Mouse (Mus musculus) liver, embryonic 11.5 days (tissue): Measurements from ENCODE around the gene Katnb1. TPM values are rescaled to one million over a fixed set of nuclear protein-coding genes. Genes with fewer than 3 reads are reported as not detected.
A peak's percentile ranks its signal among the peaks of the same experiment; 100 is the strongest.

Experiments
- ATAC-seq: fragments of 200-750 bp; cut with Nextera tagmentation; replicated peaks from 2 replicates; pipeline ENCODE4 v1.8.0; 2017; ENCODE audit warnings: moderate number of reproducible peaks, mild to moderate bottlenecking, moderate TSS enrichment, moderate library complexity; ENCODE audit not compliant: low FRiP score
- DNase-seq: peaks from one replicate; pipeline ENCODE4 v3.0.0-alpha.2; 2017; ENCODE audit warnings: low spot score
- H3K27ac ChIP-seq: fragments of 300-500 bp; sonication (generic); 2 replicates; pipeline ENCODE4 v1.5.1; 2014; ENCODE audit warnings: mild to moderate bottlenecking, low read depth, low read length, control low read depth
- H3K27me3 ChIP-seq: fragments of 300-500 bp; sonication (generic); replicated peaks from 2 replicates; pipeline ENCODE4 v1.6.1; 2014; ENCODE audit warnings: low read length, mixed read lengths; ENCODE audit not compliant: control insufficient read depth, insufficient read depth
- H3K36me3 ChIP-seq: fragments of 300-500 bp; sonication (generic); 2 replicates; pipeline ENCODE4 v1.6.1; 2014; ENCODE audit warnings: mild to moderate bottlenecking, low read length, moderate library complexity, mixed read lengths; ENCODE audit not compliant: control insufficient read depth, insufficient read depth
- H3K4me1 ChIP-seq: fragments of 300-500 bp; sonication (generic); replicated peaks from 2 replicates; pipeline ENCODE4 v1.6.1; 2014; ENCODE audit warnings: low read length, mixed read lengths; ENCODE audit not compliant: control insufficient read depth, insufficient read depth
- H3K4me2 ChIP-seq: fragments of 300-500 bp; sonication (generic); 2 replicates; pipeline ENCODE4 v1.6.1; 2014; ENCODE audit warnings: mild to moderate bottlenecking, control low read depth, moderate library complexity
- H3K4me3 ChIP-seq: fragments of 300-500 bp; sonication (generic); 2 replicates; pipeline ENCODE4 v1.5.1; 2014; ENCODE audit warnings: low read depth, low read length, control low read depth
- H3K9ac ChIP-seq: fragments of 300-500 bp; sonication (generic); 2 replicates; pipeline ENCODE4 v1.6.1; 2014; ENCODE audit warnings: low read depth, low read length, control low read depth
- H3K9me3 ChIP-seq: fragments of 300-500 bp; sonication (generic); 2 replicates; pipeline ENCODE4 v1.6.1; 2016; ENCODE audit warnings: low read length, inconsistent platforms, mixed read lengths; ENCODE audit not compliant: control insufficient read depth
- WGBS: fragments of 180-500 bp; shearing (Covaris S2); extraction: QIAGEN DNeasy Blood & Tissue Kit; methylation state at CpG from one replicate; pipeline ENCODE4 v1.1.7; 2014; 5-methylcytosine and 5-hydroxymethylcytosine counted together
- polyA plus RNA-seq: library from polyadenylated mRNA; unstranded; fragments of >200 nt; fragmentation: Nextera tagmentation; extraction: Ambion mirVana; gene quantifications from 2 replicates; pipeline ENCODE4 v1.2.1, GENCODE M21; 2014

The Katnb1 gene
- polyA plus RNA-seq, 1 experiment from 2014 or later = 25.1 TPM

DNA sequence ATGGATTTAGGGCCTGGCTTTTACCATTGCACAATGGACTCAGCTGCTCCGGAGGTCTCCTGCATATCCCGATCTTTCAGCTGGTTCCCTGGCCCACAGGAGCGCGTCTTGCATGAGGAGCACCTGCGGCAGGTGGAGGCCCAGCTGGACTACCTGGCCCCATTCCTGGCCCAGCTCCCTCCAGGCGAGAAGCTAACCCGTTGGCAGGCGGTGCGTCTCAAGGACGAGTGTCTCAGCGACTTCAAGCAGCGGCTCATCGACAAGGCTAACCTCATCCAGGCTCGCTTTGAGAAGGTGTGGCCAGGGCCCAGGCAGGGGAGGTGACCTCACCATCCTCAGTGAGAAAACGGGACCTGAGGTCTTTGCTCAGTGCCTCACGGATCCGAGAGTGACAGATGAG, 4.8 kb upstream of the Katnb1 start:
- H3K36me3 ChIP-seq = no peaks in the 10 kb centered on the region
- H3K27ac ChIP-seq = no peak overlapping the region
- ATAC-seq = no peak
- no peak overlapping the region for H3K4me3 ChIP-seq
- WGBS = 78% methylated on average over 17 of the region's 17 CpGs
- no peak for DNase-seq
- H3K9ac ChIP-seq = no peak overlapping the region
- H3K9me3 ChIP-seq = no peaks in the 10 kb centered on the region
- H3K4me1 ChIP-seq = peaks cover 7% of the 10 kb centered on the region; the same call in 1 of the 2 replicates
- H3K4me2 ChIP-seq = no peak overlapping the region
- no peaks in the 10 kb centered on the region for H3K27me3 ChIP-seq

DNA sequence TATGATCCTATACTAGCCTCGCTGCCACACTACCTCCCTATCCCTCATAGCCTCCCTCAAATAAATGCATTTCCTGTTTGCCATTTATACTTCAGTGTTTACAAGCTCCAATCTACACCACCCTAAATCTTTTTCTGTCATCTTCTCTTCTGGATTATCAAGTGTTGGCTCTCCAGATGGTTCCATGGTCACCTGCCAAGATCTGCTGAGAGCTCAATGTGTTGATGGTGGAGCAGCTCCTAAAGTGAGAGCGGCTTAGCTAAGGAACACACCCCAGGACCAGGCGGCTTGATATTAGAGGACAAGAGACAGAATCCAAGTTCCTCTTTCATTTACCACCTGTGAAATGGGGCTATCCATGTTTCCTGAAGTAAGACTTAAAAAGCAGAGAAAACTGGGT, 2.9 kb upstream of the Katnb1 start:
- H3K27me3 ChIP-seq = no peaks in the 10 kb centered on the region
- H3K9me3 ChIP-seq = no peaks in the 10 kb centered on the region
- DNase-seq (no peak), ATAC-seq (no peak)
- H3K4me1 ChIP-seq = peaks cover 12% of the 10 kb centered on the region; the same call in 1 of the 2 replicates
- no peak overlapping the region for H3K4me3 ChIP-seq
- WGBS = 85% methylated on average over 3 of the region's 3 CpGs
- H3K27ac ChIP-seq = no peak overlapping the region
- H3K4me2 ChIP-seq = no peak overlapping the region
- H3K9ac ChIP-seq = no peak overlapping the region
- H3K36me3 ChIP-seq = no peaks in the 10 kb centered on the region

DNA sequence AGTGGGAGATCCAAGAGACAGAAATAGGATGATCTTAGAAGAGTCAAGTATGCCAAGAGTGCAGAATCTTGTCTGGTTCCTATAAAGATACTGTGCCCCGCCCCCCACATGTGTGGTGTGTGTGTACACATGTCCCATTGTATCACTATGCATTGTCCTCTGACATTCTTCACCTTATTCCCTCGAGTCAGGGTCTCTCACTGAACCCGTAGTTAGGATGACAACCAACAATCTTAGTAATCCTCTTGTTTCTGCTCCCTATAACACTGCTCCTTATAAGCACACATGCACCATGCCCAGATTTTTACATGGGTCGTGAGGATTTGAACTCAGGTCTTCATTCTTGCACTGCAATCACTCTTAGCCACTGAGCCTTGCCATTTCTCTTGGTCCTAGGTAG, 1.7 kb upstream of the Katnb1 start:
- no peak overlapping the region for H3K9ac ChIP-seq
- H3K9me3 ChIP-seq = no peaks in the 10 kb centered on the region
- peaks cover 12% of the 10 kb centered on the region; the same call in 1 of the 2 replicates for H3K4me1 ChIP-seq
- DNase-seq (no peak), ATAC-seq (no peak)
- H3K27me3 ChIP-seq = no peaks in the 10 kb centered on the region
- H3K4me2 ChIP-seq = peak overlapping the region; percentile 89
- H3K36me3 ChIP-seq = 0 out of 2 replicates have a peak, but pooled peaks cover 3% of the 10 kb centered on the region
- H3K27ac ChIP-seq = no peak overlapping the region
- WGBS = 82% methylated on average over 4 of the region's 4 CpGs
- no peak overlapping the region for H3K4me3 ChIP-seq

DNA sequence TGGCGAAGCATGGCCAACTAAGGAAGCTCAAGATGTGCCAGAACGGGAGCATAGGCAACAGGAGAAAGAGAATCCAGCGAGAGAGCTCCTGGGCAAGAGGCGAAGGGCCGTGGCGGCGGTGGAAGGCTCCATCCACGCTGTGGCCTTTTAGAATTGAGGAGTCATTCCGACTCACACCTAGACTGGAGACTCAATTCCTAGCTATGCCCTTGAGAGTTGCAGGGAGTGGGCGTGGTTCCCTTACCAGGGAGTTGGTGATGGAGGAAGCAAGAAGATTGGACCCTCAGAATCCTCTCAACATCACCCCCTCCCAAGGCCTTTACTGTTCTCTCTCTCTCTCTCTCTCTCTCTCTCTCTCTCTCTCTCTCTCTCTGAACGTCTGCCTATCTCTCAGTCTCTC, 664 bp downstream of the Katnb1 start:
- Histone ChIP-seq H3K9me3 (no peaks in the 10 kb centered on the region), H3K4me1 (peaks cover 21% of the 10 kb centered on the region), H3K4me3 (peak overlapping the region; percentile 70), H3K36me3 (peaks cover 6% of the 10 kb centered on the region; the same call in 1 of the 2 replicates), H3K27me3 (no peaks in the 10 kb centered on the region), H3K9ac (peak overlapping the region; percentile 76), H3K27ac (peak overlapping the region; percentile 65), H3K4me2 (peak overlapping the region; percentile 92)
- 6% methylated on average over 11 of the region's 11 CpGs for WGBS
- DNase-seq = no peak
- no peak for ATAC-seq

DNA sequence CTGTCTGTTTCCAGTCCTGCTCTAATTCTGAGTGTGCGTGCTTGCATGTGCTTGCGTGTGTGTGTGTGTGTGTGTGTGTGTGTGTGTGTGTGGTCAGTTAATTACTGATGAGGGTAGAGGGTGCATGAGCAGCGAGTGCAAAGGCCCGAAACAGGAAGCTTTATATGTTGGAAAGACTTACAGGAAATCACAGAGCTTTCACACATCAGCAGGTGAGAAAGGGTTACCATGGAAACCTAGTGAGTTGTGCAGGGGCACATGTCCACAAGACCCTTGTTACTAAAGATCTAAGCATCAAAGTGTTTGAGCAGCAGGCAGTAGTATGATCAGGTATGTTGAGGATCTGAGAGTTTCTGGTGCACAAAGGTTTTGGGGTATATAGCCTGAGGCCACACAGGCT, 3.3 kb downstream of the Katnb1 start:
- Histone ChIP-seq H3K36me3 (peaks cover 10% of the 10 kb centered on the region), H3K27ac (peak overlapping the region; percentile 51; the same call in 1 of the 2 replicates), H3K4me2 (peak overlapping the region; percentile 22; the same call in 1 of the 2 replicates), H3K4me1 (peaks cover 19% of the 10 kb centered on the region), H3K9me3 (no peaks in the 10 kb centered on the region), H3K9ac (no peak overlapping the region), H3K4me3 (no peak overlapping the region), H3K27me3 (no peaks in the 10 kb centered on the region)
- DNase-seq (no peak), ATAC-seq (no peak)
- WGBS = 90% methylated on average over 4 of the region's 4 CpGs

DNA sequence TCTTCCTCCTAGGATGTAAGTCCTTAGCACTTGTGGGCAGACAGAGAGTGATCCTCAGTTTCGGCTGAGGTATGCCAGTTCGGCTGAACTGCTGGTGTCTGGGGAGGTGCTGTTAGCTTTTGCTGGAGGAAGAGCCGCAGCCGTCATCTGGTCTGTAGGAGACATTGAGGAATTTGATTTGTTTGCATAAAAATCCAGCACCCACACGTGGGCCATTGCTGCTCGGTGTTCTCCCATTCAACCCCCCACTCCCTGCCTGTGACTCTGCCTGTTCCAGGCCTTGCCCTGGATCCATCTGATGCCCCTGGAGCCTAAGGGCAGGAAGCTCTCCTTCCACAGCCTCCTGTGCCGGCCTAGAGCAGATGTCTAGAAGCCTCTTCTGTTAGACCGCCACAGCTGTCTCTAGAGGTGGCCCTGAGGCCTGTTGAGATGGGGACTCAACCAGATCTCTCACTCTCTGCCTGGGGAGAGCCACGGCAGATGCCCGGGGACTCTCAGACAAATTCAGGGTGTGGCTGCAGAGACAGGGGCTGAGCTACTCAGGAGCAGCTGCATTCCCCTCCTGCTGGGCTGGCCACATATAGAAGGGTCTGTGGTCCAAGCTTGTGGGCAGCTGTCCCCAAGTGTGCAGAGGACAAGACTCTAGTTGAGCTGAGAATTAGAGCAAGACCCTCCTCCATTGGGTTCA, 3.9 kb downstream of the Katnb1 start:
- H3K4me1 ChIP-seq = peaks cover 14% of the 10 kb centered on the region
- peak overlapping the region; percentile 43 for H3K4me2 ChIP-seq
- H3K4me3 ChIP-seq = no peak overlapping the region
- H3K36me3 ChIP-seq = peaks cover 11% of the 10 kb centered on the region
- 82% methylated on average over 10 of the region's 10 CpGs for WGBS
- DNase-seq (no peak), ATAC-seq (no peak)
- H3K9ac ChIP-seq = peak overlapping the region; percentile 46
- no peaks in the 10 kb centered on the region for H3K9me3 ChIP-seq
- no peaks in the 10 kb centered on the region for H3K27me3 ChIP-seq
- H3K27ac ChIP-seq = peak overlapping the region; percentile 51

DNA sequence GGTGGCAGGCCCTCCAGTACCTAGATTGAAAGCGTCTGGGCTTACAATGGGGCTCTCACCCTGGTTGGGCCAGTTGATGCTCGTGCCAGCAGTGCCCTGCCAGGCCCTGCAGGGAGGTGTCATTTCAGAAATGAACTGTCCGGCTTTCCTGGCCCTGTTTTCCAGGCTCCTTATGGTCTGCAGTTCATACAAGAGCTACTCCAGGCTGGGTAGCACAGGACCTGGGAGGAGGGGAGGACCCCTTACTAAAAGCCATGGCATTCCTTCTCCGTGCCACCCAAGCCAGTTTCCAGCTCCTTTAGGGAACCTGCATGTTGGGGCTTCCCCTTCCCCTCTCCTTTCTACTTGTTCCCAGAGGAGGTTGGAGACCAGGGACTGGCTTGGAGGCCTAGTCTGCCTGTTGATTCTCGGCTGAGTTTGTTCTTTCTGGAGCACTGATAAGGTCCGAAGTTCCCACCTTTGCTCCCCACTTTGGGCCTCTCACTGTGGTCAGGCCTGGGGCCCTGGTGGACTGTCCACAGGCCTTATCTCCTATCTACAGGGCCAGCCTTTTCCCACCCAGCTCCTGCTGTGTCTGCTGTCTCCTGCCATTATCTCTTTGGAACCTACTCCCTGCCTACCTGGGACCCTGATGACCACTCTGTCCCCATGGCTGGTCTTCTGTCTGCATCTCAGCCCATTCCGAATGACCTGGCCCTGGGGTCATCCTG, 4.6 kb downstream of the Katnb1 start:
- H3K27me3 ChIP-seq = no peaks in the 10 kb centered on the region
- peak overlapping the region; percentile 46 for H3K9ac ChIP-seq
- DNase-seq (no peak), ATAC-seq (peak; percentile 17; the same call in 1 of the 2 replicates)
- H3K4me1 ChIP-seq = peaks cover 14% of the 10 kb centered on the region
- no peaks in the 10 kb centered on the region for H3K9me3 ChIP-seq
- H3K36me3 ChIP-seq = peaks cover 15% of the 10 kb centered on the region
- peak overlapping the region; percentile 43 for H3K4me2 ChIP-seq
- peak overlapping the region; percentile 47 for H3K27ac ChIP-seq
- WGBS = 70% methylated on average over 7 of the region's 7 CpGs
- H3K4me3 ChIP-seq = no peak overlapping the region

DNA sequence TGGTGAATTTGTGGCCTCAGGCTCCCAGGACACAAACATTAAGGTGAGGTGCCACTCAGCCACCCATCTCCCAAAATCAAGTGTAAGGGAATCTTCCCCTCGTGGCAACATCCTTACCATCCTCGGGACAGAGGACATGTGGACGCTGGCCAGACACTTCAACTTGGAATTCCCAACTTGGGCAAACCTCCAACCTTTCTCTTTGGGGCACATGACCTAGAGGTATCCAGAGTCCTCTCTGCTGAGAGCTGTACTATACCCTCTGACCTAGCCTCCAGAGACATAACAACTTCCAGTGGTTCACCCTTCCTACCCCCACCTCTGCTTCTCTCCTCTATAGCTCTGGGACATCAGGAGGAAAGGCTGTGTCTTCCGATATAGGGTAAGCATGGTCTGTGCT, 12.6 kb downstream of the Katnb1 start:
- H3K36me3 ChIP-seq = peaks cover 12% of the 10 kb centered on the region; the same call in 1 of the 2 replicates
- no peak for DNase-seq
- WGBS = 87% methylated on average over 4 of the region's 4 CpGs

More for the DNA sequence above, 12.6 kb downstream of the Katnb1 start:
- no peaks in the 10 kb centered on the region for H3K4me1 ChIP-seq
- no peak overlapping the region for H3K27ac ChIP-seq
- ATAC-seq = no peak
- H3K27me3 ChIP-seq = no peaks in the 10 kb centered on the region
- H3K4me3 ChIP-seq = no peak overlapping the region
- H3K9me3 ChIP-seq = no peaks in the 10 kb centered on the region
- no peak overlapping the region for H3K9ac ChIP-seq
- no peak overlapping the region for H3K4me2 ChIP-seq
